Mouse (Mus musculus) hematopoietic stem cell, adult 5-6 weeks (primary cell): ENCODE measurements around the gene Add2. TPM values are rescaled to one million over a fixed set of nuclear protein-coding genes. Genes with fewer than 3 reads are reported as not detected.

ENCODE experiments used
- ATAC-seq, 2 experiments: fragments of 125-278 bp in 1 of 2; replicated peaks in 1 of 2; 2 replicates each; pipeline ENCODE4 v1.8.0; 2016 to 2017; ENCODE audit warnings: inconsistent platforms in 2 of 2, mild to moderate bottlenecking in 2 of 2, moderate number of reproducible peaks in 2 of 2, low read depth in 1 of 2, moderate TSS enrichment in 1 of 2; ENCODE audit not compliant: low FRiP score in 2 of 2, poor library complexity in 2 of 2, severe bottlenecking in 2 of 2, insufficient read depth in 1 of 2, low TSS enrichment in 1 of 2
- total RNA-seq: library from RNA; stranded (forward); fragments of 172-1452, 232-1000 nt; gene quantifications from 2 replicates; pipeline ENCODE4 v1.2.3, GENCODE M21; 2017

Add2 gene
- total RNA-seq, 1 experiment from 2014 or later, result 14.7 TPM

DNA sequence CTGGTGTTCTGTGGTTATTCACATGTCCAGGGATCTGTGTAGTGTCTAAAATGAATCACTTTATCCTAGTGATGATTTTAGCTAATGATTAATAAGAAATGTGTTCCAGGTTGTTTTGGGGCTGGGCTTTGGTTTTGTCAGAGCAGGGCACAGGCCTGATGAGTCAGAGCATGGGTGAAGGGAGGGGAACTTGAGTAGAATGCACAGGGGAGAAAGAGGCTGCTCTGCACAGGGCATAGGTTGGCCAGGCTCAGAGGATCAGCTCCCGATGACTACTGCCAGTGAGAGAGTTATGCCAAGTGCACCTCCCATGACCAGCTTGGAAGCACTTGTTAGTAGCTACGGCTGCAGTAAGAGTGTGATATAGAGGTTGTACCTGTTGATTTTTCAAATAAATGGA lies 3.0 kb downstream of the Add2 start:
- no peak for ATAC-seq

DNA sequence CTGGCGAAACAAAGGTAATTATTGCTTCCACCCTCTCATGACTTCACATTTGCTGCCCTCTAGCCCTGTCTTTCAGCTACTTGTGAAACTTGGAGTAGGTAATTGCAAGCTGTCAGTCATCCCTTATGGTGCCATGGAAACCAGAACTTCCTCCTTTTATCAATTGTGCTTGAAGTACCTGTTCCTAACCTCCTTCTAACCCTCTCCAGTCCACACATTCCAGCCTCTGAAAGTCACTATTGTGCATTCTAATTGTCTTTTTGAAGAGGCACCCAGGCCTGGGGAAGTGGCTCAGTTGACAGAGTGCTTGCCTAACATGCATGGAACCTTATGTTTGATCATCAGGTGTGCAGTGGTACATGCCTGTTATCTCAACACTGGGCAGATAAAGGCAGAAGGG lies 5.2 kb downstream of the Add2 start:
- no peak for ATAC-seq

DNA sequence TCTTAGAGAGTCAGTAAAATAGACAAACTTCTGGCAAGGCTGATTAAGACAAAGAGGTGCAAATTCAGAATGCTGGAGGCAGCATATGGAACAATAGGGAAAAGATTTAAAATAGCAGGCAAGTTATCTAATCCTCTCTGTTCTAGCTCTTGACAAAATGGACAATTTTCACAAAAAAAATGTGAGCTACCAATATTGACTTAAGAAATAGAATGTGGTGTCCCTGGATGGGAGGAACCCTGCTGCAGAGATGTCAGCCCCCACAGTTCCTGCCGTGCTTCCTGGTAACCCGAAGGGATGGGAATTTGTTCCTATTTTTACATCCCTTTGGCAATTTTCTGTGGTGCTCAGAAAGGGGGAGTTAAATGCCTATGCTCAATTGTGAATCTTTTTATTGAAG lies 10.4 kb downstream of the Add2 start:
- no peak for ATAC-seq

DNA sequence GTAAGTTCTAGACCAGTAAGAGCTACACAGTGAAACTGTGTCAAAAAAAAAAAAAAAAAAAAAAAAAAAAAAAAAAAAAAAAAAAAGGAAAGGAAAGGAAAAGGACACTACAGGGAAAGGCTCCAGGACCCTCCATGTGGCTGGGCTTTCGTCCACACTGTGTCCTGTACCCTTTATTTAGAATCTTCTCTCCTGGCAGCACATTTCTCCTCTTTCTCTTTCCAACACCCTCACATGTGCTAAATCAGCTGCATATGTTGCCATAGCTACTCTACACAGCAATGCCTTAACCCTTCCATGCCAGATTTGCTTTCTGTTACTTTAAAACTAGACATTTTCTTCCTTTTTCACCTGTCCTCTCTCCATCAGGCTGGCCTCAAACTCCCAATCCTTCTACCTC lies 11.7 kb downstream of the Add2 start:
- no peak for ATAC-seq

DNA sequence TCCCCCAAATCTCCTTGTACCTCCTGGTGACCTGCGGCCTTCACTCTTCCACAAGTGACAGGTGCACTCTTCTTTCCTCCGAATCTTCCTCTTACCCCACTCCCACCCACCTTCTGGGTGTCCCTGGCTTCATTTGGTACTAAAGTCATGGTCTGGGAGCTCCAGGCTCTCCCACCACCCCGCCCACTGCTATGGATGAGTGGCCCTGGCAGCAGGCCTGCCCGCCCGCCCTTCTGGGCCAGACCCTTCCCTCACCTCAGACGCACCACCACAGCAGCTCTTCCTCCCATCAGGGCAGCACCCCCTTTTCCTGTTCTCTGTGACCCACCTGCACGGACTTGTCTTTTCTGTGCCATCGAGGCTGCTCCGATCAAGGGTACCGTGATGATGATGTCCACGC lies 19.0 kb downstream of the Add2 start:
- no peak for ATAC-seq

DNA sequence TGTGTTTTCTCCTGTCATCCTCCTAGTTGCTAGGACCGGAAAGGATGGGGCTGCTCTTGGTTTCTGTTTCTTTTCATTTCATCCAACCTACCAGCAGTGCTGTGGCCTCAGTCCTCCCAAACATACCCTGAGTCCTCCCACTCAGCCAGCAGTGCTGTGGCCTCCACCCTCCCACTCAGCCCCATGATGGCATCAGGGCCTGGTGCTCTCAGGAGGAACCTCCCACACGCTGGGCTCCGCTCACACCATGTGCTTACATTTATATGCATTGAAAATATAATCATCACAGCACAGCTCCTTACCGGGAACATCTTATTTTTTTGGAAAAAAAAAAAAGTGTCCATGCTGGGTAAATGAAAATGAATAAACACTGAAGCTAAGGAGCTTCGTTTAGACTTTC lies 20.0 kb downstream of the Add2 start:
- ATAC-seq, result no peak

DNA sequence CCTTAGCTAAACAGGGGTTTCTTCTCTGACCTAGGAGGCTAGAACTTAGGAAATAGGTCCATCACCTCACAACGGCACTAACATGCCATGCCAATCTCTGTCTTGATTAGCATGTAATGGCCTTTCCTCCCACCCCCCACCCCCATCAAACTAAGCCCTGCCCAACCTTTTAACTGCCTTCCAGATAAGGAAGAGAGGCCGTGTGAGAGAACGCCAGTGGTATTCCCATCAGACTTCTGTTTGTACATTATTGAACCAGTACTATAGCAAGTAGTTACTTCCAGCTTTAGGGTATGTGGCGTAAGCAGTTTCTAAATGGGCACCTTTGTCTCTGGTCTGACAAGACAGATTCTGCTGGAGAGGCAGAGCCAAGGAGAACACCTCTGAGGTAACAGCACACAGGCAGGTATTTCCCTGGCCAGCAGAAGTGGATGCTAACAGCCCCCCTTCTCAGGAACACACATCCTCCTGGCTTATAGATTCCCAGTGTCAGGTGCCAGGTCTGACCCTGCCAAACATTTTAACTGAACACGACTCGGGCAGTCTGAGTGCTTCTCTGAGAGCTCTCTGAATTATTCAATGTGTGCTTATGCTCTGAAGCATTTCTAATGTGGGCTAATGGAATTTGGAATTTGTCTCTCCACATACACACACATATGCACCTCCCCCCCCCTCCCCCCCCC lies 22.2 kb downstream of the Add2 start:
- ATAC-seq, result no peak

DNA sequence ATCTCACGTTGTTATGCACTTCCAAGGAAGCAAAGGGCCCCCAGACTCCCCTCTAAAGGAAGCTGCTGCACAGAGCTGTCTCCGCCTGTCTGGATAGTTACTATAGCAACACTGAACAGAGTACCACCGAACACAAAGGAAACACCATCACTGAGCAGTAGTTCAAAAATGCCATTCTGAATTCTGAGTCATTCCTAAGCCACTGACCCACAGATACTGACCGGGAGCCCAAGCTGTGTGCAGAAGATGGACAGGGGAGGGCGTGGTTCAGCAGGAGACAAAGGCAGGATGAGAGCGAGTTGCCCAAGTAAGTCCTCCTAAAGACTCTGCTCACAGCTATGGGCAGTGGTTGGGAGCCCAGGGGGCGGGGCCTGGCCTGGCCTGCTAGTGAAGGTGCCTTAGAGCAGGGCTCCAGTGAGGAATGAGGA lies 23.6 kb downstream of the Add2 start:
- ATAC-seq, result no peak

DNA sequence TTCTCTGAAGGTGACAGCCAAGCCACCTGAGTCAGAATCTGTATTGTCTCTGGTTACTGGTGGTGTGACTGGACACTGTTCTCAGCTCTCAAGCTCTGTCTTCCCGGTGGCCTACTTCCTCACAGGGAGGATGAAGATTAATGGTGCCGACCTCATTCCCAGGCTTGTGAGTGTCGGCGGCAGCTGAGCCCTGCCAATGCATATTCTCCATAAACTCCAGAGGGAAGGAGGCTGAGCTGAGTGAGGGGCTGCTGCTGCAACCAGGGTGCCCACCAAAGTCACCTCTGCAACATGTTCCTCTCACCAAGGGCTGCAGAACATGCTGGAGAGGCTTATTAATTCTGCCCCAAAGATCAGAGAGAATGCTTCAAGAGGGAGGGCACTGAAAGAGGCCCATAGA lies 24.1 kb downstream of the Add2 start:
- no peak for ATAC-seq

DNA sequence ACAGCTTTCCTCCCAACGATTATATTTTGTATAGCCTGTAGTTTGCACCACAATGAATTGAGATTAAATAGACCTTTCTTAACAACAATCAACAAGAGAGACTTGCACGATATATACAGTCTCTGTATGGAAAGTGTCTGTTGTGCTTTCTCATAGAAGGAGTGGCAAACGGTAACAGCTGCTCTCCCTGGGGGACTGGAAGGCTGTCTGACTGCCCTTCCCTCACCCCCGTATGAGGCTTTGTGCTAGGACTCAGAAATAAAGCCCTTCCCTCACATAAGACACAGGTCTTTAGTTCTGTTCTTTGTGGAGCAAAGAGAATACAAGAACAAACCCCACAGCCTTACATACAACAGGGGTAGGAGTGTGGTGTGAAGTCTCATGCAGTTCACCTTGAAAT lies 24.6 kb downstream of the Add2 start:
- ATAC-seq, result no peak

DNA sequence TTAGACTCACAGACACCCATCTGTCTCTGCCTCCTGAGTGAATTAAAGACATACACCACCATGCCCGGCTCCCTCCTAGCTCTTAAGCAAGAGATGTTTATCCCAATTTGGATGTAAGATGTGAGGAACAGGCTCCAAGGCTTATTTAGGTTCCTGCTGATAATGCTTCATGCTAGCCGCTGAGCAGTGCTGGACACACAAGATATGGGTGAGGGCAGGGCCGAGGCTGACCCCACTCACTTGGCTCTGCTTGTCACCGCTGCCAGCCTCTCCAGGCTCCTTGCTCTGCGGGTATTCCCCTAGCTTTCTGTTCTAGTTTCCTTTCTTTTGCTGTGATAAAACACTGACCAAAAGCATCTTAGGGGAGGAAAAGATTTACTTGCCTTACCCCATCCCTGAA lies 25.1 kb downstream of the Add2 start:
- no peak for ATAC-seq

DNA sequence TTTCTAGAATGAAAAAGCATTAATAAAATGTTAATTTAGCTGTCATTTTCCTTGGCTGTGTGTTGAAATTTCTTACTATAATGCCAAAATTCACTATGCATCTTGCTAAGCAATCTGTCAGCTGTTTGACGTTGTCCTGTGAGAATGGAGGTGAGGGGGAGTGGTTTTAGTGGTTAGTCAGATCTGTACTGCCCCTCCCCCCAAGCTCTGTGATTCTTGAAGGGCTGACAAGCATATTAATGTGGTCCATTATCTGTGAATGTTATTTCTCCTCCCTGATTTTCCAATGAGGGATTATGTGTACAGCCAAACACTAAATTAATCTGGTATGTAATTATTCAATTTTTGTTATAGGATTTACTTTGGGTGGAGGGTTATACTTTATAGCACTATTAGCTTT lies 30.0 kb downstream of the Add2 start:
- no peak for ATAC-seq

DNA sequence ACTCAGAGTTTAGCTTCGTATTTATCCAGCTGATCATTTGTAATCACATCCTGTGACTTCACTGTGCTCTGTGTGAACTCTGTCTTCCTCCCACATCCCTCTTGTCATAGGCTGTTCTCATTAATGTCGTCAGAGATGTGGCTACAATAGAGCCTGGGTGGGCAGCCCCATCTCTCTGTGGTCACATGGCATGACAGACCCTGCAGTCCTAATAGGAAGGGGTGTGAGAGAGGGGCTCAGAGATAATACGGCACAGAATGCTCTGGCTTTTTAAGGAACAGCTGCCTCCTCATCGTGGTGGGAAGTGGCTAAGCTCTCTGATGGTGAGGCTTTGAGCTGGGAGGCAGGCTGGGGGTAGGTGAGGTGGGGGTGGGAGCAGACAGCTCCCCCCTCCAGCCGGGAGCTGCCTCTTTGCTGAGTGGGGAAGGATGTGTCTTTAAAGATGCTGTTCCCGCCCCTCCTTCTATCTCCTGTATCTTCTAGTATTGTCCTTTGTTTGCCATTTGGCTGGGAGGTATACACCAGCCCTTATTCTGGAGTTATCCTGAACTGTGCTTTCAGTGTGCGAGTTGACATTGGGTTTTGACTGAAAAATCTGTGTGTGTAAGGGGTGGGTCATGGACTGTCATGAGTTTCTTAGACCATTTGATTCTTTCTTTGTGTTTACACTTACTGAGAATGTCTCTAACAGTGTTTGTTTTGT lies 30.8 kb downstream of the Add2 start:
- ATAC-seq, result no peak

DNA sequence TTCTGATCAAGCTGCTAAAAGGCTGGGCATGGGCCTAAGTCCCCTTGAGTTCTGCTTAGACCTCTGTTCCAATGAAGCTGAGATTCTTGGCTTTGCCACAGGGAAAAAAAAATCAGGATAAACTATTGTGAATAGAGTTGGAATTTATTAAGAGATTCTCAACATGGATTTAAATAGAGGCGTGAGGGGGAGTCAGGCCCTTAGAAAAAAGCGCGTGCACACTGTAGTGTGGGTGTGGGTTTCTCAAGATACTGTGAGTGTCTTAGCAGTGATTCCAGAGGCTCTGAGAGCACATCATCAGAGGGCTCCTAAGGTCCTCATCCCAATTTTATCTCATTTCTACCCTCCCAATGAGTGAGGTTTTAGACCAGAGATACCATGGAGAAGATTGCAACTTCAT lies 31.7 kb downstream of the Add2 start:
- ATAC-seq, result no peak

DNA sequence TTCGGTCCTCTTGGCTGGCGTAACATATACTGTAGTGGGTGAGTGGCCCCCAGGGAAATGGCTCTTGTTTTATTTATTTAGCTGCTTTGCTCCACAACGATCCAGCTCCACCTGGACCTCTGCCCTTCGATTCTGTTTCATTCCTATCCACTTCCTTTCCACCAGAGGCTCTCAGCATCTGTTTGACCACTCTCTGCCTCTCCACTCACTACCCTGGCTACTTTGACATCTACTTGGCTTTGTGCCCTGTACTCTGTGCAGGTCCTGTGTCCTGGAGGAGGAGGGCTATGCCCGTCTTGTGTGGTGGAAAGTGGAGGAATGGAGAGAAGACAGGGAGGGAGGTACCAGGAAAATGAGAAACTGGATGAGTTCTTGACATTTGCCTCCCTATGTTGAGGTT lies 33.7 kb downstream of the Add2 start:
- ATAC-seq, result no peak

DNA sequence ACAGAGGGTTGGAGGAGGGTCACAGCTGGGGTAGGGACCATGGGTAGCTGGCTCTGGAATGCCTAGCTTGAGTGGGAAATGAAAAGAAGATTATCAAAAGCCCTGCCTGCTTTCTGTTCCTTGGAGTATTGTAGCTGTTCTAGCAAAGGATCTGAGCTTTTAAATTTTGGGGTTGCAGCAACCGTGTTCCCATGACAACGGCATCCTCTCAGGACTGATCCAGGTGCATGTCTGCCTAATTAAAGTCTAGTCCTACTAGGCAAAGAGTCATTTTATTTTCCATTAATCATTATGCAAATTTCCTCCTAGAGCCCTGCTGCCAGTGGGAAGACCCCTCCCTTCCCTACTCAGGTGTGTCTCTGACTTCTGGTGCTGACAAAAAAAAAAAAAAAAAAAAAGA lies 34.2 kb downstream of the Add2 start:
- ATAC-seq, result no peak

DNA sequence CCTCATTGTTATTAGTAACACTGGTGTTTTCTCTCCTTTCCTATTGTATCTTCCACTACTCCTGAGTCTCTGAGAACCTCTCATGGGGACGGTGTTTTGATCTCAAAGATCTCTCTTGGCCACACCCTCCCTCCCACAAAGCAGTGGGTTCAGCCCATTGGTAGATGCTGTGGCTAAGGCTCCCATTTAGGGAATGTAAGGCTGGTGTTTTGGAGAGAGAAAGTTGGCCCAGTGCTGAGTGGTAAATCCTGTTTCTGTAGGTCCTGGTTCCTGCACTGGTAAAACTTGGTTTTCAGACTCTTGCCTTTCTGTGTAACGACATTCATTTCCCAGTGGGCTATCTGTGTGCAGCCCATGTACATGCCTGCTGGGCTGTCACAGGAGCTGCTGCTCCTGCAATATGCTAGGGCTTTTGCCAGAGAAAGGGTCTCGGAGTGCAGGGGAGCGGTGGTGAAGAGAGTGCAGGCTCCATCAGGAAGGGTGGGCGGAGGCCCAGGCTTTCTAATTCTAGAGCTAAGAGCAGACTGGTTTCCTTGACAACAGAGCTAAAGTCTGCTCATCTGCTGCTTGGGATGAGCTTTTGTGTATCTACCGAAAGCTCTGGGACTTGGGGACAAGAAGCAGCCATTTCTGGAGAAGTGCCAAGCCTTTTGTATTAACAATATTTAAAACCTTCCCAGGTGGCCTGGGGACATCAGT lies 36.0 kb downstream of the Add2 start:
- ATAC-seq, result no peak

DNA sequence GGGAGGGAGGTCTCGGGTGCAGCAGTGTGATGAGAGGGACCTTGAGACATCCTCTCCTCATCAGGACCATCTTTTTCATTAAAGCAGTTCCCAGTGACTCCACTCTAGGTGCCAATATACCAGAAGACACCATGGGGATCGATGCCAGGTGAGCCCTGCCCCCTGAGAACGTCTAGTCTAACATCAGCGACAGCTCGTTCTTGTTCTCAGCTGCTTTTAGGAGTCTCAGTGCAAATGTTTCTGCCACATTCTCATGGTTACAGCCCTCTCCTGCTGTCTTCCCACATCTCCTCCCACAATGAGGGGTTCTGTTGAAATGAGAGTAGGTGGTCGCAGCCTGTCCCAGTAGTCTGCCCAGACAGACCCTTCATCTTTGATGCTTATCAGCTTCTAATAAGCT lies 38.2 kb downstream of the Add2 start:
- no peak for ATAC-seq

DNA sequence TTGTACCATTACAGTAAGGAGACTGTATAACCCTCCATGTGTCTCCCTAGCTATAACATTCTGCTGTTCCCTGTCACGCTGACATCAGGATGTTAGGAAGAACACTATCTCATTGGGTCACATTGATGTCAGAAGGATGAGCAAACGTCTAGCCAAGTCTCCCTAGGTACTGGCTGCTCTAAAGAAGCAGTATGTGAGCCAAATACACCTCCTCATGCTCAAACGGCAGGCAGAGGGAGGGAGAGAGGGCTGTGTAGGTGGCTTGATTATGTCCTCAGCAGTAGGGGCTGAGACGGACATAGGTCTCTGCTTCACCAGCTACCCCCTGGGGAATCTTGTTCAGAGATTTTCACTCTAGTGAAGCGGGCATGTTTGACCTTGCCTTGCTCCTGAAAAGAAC lies 38.7 kb downstream of the Add2 start:
- ATAC-seq, result no peak
